Mouse (Mus musculus): ENCODE measurements around the gene Gga1. TPM values are rescaled to one million over a fixed set of nuclear protein-coding genes. Genes with fewer than 3 reads are reported as not detected.

Gga1 gene
- polyA plus RNA-seq (2016; fragmentation: Nextera tagmentation; extraction: Ambion mirVana): 50.9 and 52.7 TPM in 2 replicates

GRCm38 (mm10) chr15:78876991-78877809 lies at the start of gene Gga1:
TSS of gene Gga1 (plus strand) at chr15:78877190.
- Histone ChIP-seq H3K4me3 (peak within 1 kb of the TSS; percentile 73), H3K27ac (replicated peaks) (peak within 1 kb of the TSS; percentile 98), H3K4me2 (replicated peaks) (peak within 1 kb of the TSS; percentile 80), H3K9me3 (no peaks in the 10 kb centered on the region), H3K9ac (replicated peaks) (peak within 1 kb of the TSS; percentile 85), H3K36me3 (peaks cover 20% of the 10 kb centered on the region; the same call in 1 of the 2 replicates), H3K27me3 (no peaks in the 10 kb centered on the region), H3K4me1 (peaks cover 25% of the 10 kb centered on the region)
- WGBS: under 1% methylated on average over 55 of the region's 95 CpGs
- peak; percentile 94 for ATAC-seq (ENCODE audit: low FRiP score, low read depth)

- ATAC-seq (ENCODE audit: low FRiP score, low read depth): no peak
- H3K4me1 ChIP-seq: peaks cover 17% of the 10 kb centered on the region
- no peak overlapping the region for H3K27ac ChIP-seq (replicated peaks)
- H3K4me2 ChIP-seq (replicated peaks): no peak overlapping the region
- no peaks in the 10 kb centered on the region for H3K36me3 ChIP-seq
- H3K9ac ChIP-seq (replicated peaks): no peak overlapping the region
- peaks cover 40% of the 10 kb centered on the region for H3K27me3 ChIP-seq
- WGBS: 33% methylated on average over 5 of the region's 5 CpGs
- H3K9me3 ChIP-seq: no peaks in the 10 kb centered on the region
- H3K4me3 ChIP-seq: no peak overlapping the region
Observed at GRCm38 (mm10) chr15:78828315-78828714, 48.7 kb upstream of the Gga1 start.

GRCm38 (mm10) chr15:78829636-78830035 lies 47.4 kb upstream of the Gga1 start:
- Histone ChIP-seq H3K9me3 (no peaks in the 10 kb centered on the region), H3K27ac (replicated peaks) (no peak overlapping the region), H3K36me3 (no peaks in the 10 kb centered on the region), H3K4me3 (no peak overlapping the region), H3K27me3 (peaks cover 40% of the 10 kb centered on the region), H3K4me2 (replicated peaks) (no peak overlapping the region), H3K9ac (replicated peaks) (no peak overlapping the region), H3K4me1 (peaks cover 22% of the 10 kb centered on the region)
- WGBS: 92% methylated on average over 1 of the region's 1 CpGs
- ATAC-seq (ENCODE audit: low FRiP score, low read depth): no peak

GRCm38 (mm10) chr15:78830742-78831719 lies 46.0 kb upstream of the Gga1 start:
- 77% methylated on average over 10 of the region's 10 CpGs for WGBS
- H3K27ac ChIP-seq (replicated peaks): no peak overlapping the region
- no peak for ATAC-seq (ENCODE audit: low FRiP score, low read depth)

GRCm38 (mm10) chr15:78831720-78832657 lies 45.0 kb upstream of the Gga1 start:
- Histone ChIP-seq H3K9me3 (0 out of 2 replicates have a peak, but pooled peaks cover 2% of the 10 kb centered on the region), H3K4me3 (no peak overlapping the region), H3K9ac (replicated peaks) (no peak overlapping the region), H3K27me3 (peaks cover 25% of the 10 kb centered on the region), H3K36me3 (no peaks in the 10 kb centered on the region), H3K4me1 (peaks cover 37% of the 10 kb centered on the region), H3K4me2 (replicated peaks) (no peak overlapping the region), H3K27ac (replicated peaks) (peak overlapping the region; percentile 77)
- 57% methylated on average over 18 of the region's 19 CpGs for WGBS
- ATAC-seq (ENCODE audit: low FRiP score, low read depth): no peak

More at GRCm38 (mm10) chr15:78830742-78831719, 46.0 kb upstream of the Gga1 start:
- no peak overlapping the region for H3K4me3 ChIP-seq
- no peaks in the 10 kb centered on the region for H3K9me3 ChIP-seq
- peaks cover 31% of the 10 kb centered on the region for H3K27me3 ChIP-seq
- no peak overlapping the region for H3K9ac ChIP-seq (replicated peaks)
- H3K4me2 ChIP-seq (replicated peaks): no peak overlapping the region
- H3K36me3 ChIP-seq: no peaks in the 10 kb centered on the region
- peaks cover 34% of the 10 kb centered on the region for H3K4me1 ChIP-seq

DNA sequence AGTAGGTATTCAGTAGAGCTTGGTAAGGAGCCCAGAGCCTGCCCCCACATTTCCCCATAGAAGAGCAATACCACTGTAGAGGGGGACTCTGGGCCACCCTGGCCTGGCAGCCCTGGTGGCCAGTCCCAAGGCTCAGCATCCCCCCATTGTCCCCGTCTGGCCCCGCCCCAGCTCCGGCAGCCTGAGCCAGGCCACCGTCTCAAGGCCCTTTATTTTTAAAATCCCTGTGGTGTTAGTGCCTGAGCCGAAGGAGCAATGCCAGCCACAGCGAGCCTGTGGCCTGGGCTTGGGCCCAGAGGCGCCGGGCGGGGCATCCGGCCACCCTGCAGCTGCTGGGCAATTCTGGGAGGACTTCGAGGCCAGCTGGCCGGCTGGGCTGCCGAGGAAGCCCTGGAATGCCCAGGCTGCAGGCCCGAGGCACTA lies 44.3 kb upstream of the Gga1 start:
- ATAC-seq (ENCODE audit: low FRiP score, low read depth): peak; percentile 73; the same call in 1 of the 2 replicates
- WGBS: 10% methylated on average over 14 of the region's 14 CpGs
- peak overlapping the region; percentile 16 for H3K4me2 ChIP-seq (replicated peaks)

DNA sequence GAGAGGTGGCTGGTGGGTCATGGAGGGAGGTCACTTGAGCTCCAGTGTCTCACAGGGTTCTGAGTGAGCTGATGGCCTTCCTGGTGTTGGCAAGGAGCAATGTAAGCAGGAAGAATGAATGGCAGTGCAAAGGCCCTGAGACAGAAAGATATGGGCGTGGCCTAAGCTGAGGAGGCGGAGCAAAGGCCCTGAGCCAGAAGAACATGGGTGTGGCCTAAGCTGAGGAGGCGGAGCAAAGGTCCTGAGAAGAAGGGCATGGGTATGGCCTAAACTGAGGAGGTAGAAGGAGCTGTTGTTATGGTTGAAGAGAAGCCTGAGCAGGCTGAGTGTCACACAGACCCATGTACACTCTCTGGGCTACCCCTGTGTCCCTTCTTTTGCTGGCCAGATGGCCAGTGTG lies 43.4 kb upstream of the Gga1 start:
- no peak overlapping the region for H3K4me3 ChIP-seq
- no peak for ATAC-seq (ENCODE audit: low FRiP score, low read depth)
- H3K4me2 ChIP-seq (replicated peaks): no peak overlapping the region
- peak overlapping the region; percentile 77; the same call in 1 of the 2 replicates for H3K27ac ChIP-seq (replicated peaks)
- H3K9me3 ChIP-seq: 0 out of 2 replicates have a peak, but pooled peaks cover 2% of the 10 kb centered on the region
- peaks cover 9% of the 10 kb centered on the region for H3K27me3 ChIP-seq
- no peak overlapping the region for H3K9ac ChIP-seq (replicated peaks)
- WGBS: 94% methylated on average over 3 of the region's 3 CpGs
- H3K4me1 ChIP-seq: peaks cover 37% of the 10 kb centered on the region
- no peaks in the 10 kb centered on the region for H3K36me3 ChIP-seq

More for the DNA sequence above, 44.3 kb upstream of the Gga1 start:
- 0 out of 2 replicates have a peak overlapping the region, but pooled peaks have one; percentile 28 for H3K9ac ChIP-seq (replicated peaks)
- peak overlapping the region; percentile 77 for H3K27ac ChIP-seq (replicated peaks)
- no peaks in the 10 kb centered on the region for H3K36me3 ChIP-seq
- H3K4me1 ChIP-seq: peaks cover 37% of the 10 kb centered on the region
- peaks cover 18% of the 10 kb centered on the region for H3K27me3 ChIP-seq
- H3K9me3 ChIP-seq: 0 out of 2 replicates have a peak, but pooled peaks cover 2% of the 10 kb centered on the region
- no peak overlapping the region for H3K4me3 ChIP-seq

GRCm38 (mm10) chr15:78834233-78835005 lies 42.6 kb upstream of the Gga1 start:
- Histone ChIP-seq H3K9me3 (0 out of 2 replicates have a peak, but pooled peaks cover 2% of the 10 kb centered on the region), H3K4me3 (no peak overlapping the region), H3K4me2 (replicated peaks) (no peak overlapping the region), H3K27me3 (peaks cover 9% of the 10 kb centered on the region), H3K9ac (replicated peaks) (no peak overlapping the region), H3K27ac (replicated peaks) (0 out of 2 replicates have a peak overlapping the region, but pooled peaks have one; percentile 63), H3K36me3 (no peaks in the 10 kb centered on the region), H3K4me1 (peaks cover 40% of the 10 kb centered on the region)
- WGBS: 49% methylated on average over 9 of the region's 10 CpGs
- no peak for ATAC-seq (ENCODE audit: low FRiP score, low read depth)

- no peak overlapping the region for H3K4me3 ChIP-seq
- ATAC-seq (ENCODE audit: low FRiP score, low read depth): no peak
- peak overlapping the region; percentile 63 for H3K27ac ChIP-seq (replicated peaks)
- H3K9ac ChIP-seq (replicated peaks): peak overlapping the region; percentile 39
- H3K27me3 ChIP-seq: peaks cover 15% of the 10 kb centered on the region
- H3K4me1 ChIP-seq: peaks cover 50% of the 10 kb centered on the region
- WGBS: 7% methylated on average over 12 of the region's 12 CpGs
- no peak overlapping the region for H3K4me2 ChIP-seq (replicated peaks)
- 0 out of 2 replicates have a peak, but pooled peaks cover 2% of the 10 kb centered on the region for H3K9me3 ChIP-seq
- H3K36me3 ChIP-seq: no peaks in the 10 kb centered on the region
Observed at GRCm38 (mm10) chr15:78835200-78836085, 41.5 kb upstream of the Gga1 start.

All from midbrain, embryonic 12.5 days (tissue).